Mouse (Mus musculus) spleen, adult 2 months (tissue): Measurements from ENCODE around the gene Slf2.

ENCODE experiments used
- CTCF ChIP-seq: fragments of 200-500 bp; IDR thresholded peaks from 2 replicates; pipeline ENCODE4 v1.5.1; 2011; ENCODE audit warnings: mild to moderate bottlenecking, inconsistent platforms; ENCODE audit not compliant: insufficient read depth, insufficient read length, insufficient replicate concordance; ENCODE audit errors: extremely low read depth
- POLR2A ChIP-seq: fragments of 200-500 bp; IDR thresholded peaks from 2 replicates; pipeline ENCODE4 v1.6.1; 2011; ENCODE audit warnings: low read depth, low read length, inconsistent platforms

DNA sequence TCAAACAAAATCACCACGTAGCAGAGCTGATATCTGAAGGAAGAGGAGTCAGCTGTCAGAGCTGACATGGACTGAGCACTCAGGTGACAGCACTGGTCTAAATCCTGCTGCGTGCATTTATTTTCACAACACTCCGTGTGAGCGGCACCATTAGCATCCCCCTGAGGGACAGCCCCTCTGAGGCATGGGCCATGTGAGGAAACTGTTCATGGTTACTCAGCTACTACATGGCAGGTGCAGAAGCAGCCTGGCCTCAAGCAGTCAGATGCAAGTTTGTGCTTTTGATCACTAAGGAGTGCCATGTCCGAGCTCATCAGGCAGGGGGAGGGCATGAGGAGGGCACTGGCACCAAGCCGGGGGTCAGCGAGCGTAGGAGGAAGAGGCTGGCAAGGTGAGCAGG, 68.7 kb downstream of the Slf2 start:
- no peak for TF ChIP-seq CTCF
- no peak for TF ChIP-seq POLR2A
